Mouse (Mus musculus): ENCODE measurements around the gene Prlr. TPM values are rescaled to one million over a fixed set of nuclear protein-coding genes. Genes with fewer than 3 reads are reported as not detected.

Prlr gene
- polyA plus RNA-seq, 1 experiment from 2014 or later: 1.6 TPM

GRCm38 (mm10) chr15:10215719-10216118 is 38.7 kb downstream of the Prlr start:
- no peaks in the 10 kb centered on the region for H3K36me3 ChIP-seq (ENCODE audit: control insufficient read depth, insufficient read depth, low read length)
- H3K27ac ChIP-seq (replicated peaks; ENCODE audit: low read depth, low read length): no peak overlapping the region
- no peak for ATAC-seq (ENCODE audit: low FRiP score, low TSS enrichment)
- H3K4me3 ChIP-seq (replicated peaks; ENCODE audit: low read depth, low read length): no peak overlapping the region
- no peak for DNase-seq
- H3K4me1 ChIP-seq (ENCODE audit: control insufficient read depth, insufficient read depth, low read length): no peaks in the 10 kb centered on the region
- no peak overlapping the region for H3K9ac ChIP-seq (replicated peaks; ENCODE audit: low read length)
- 86% methylated on average over 8 of the region's 8 CpGs for WGBS
- no peaks in the 10 kb centered on the region for H3K9me3 ChIP-seq (ENCODE audit: control insufficient read depth, low read length)
- no peak overlapping the region for H3K4me2 ChIP-seq (ENCODE audit: low read length)
- H3K27me3 ChIP-seq (ENCODE audit: control insufficient read depth, insufficient read depth, low read length): no peaks in the 10 kb centered on the region

DNA sequence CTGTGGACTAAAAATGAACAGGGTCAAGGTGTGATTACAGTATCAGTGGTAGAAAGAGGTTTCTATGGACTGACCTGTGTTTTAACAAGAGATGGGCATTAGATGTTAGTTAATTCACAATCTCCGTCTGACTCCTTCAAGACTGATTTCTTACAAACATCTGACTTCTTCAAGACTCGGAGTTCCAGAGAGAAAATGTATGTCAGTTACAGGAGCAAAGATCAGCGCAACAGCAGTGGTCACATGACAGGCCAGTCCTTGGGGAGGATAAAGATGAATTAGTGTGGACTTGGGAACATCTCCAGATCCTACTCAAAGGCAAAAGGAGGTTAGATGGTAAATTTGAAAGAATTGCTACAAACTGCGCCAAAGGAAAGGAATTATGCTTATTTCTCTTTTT is 39.2 kb downstream of the Prlr start:
- DNase-seq (no peak), ATAC-seq (ENCODE audit: low FRiP score, low TSS enrichment) (no peak)
- H3K4me1 ChIP-seq (ENCODE audit: control insufficient read depth, insufficient read depth, low read length): no peaks in the 10 kb centered on the region
- no peaks in the 10 kb centered on the region for H3K27me3 ChIP-seq (ENCODE audit: control insufficient read depth, insufficient read depth, low read length)
- H3K9ac ChIP-seq (replicated peaks; ENCODE audit: low read length): no peak overlapping the region
- H3K9me3 ChIP-seq (ENCODE audit: control insufficient read depth, low read length): no peaks in the 10 kb centered on the region
- H3K27ac ChIP-seq (replicated peaks; ENCODE audit: low read depth, low read length): no peak overlapping the region
- no peak overlapping the region for H3K4me3 ChIP-seq (replicated peaks; ENCODE audit: low read depth, low read length)
- H3K36me3 ChIP-seq (ENCODE audit: control insufficient read depth, insufficient read depth, low read length): no peaks in the 10 kb centered on the region
- 92% methylated on average over 4 of the region's 4 CpGs for WGBS
- H3K4me2 ChIP-seq (ENCODE audit: low read length): no peak overlapping the region

- Histone ChIP-seq H3K4me1 (ENCODE audit: control insufficient read depth, insufficient read depth, low read length) (no peaks in the 10 kb centered on the region), H3K4me3 (replicated peaks; ENCODE audit: low read depth, low read length) (no peak overlapping the region), H3K27ac (replicated peaks; ENCODE audit: low read depth, low read length) (no peak overlapping the region), H3K36me3 (ENCODE audit: control insufficient read depth, insufficient read depth, low read length) (no peaks in the 10 kb centered on the region), H3K9ac (replicated peaks; ENCODE audit: low read length) (no peak overlapping the region), H3K4me2 (ENCODE audit: low read length) (no peak overlapping the region), H3K27me3 (ENCODE audit: control insufficient read depth, insufficient read depth, low read length) (no peaks in the 10 kb centered on the region), H3K9me3 (ENCODE audit: control insufficient read depth, low read length) (no peaks in the 10 kb centered on the region)
- ATAC-seq (ENCODE audit: low FRiP score, low TSS enrichment) (no peak), DNase-seq (no peak)
- 87% methylated on average over 4 of the region's 4 CpGs for WGBS
These were observed 46.6 kb downstream of the Prlr start for GRCm38 (mm10) chr15:10223614-10224155.

DNA sequence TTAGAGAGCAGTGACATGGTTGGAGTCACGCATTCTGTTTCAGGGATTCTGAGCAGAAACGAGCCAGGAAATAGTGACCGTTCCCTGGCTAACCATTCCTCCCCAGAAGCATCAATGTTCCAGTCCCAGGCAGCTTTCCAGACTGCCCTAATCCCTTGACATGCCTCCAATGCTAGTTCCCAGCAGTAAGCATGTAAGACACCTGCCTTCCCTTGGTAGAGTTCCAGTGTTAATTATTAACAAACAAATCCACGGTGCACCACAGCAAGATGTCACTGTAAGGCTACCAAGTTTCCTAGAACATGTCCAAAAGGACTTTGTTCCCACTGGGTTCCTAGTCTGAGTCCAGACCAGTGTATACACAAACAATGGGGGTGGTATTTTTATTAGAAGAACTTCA is 48.7 kb downstream of the Prlr start:
- Histone ChIP-seq H3K9ac (replicated peaks; ENCODE audit: low read length) (no peak overlapping the region), H3K4me1 (ENCODE audit: control insufficient read depth, insufficient read depth, low read length) (no peaks in the 10 kb centered on the region), H3K36me3 (ENCODE audit: control insufficient read depth, insufficient read depth, low read length) (no peaks in the 10 kb centered on the region), H3K27me3 (ENCODE audit: control insufficient read depth, insufficient read depth, low read length) (no peaks in the 10 kb centered on the region), H3K4me3 (replicated peaks; ENCODE audit: low read depth, low read length) (no peak overlapping the region), H3K4me2 (ENCODE audit: low read length) (no peak overlapping the region), H3K9me3 (ENCODE audit: control insufficient read depth, low read length) (no peaks in the 10 kb centered on the region), H3K27ac (replicated peaks; ENCODE audit: low read depth, low read length) (no peak overlapping the region)
- no peak for DNase-seq
- no peak for ATAC-seq (ENCODE audit: low FRiP score, low TSS enrichment)
- WGBS: 88% methylated on average over 4 of the region's 4 CpGs

GRCm38 (mm10) chr15:10228636-10229035 is 51.6 kb downstream of the Prlr start:
- Histone ChIP-seq H3K4me1 (ENCODE audit: control insufficient read depth, insufficient read depth, low read length) (no peaks in the 10 kb centered on the region), H3K9ac (replicated peaks; ENCODE audit: low read length) (no peak overlapping the region), H3K4me3 (replicated peaks; ENCODE audit: low read depth, low read length) (no peak overlapping the region), H3K36me3 (ENCODE audit: control insufficient read depth, insufficient read depth, low read length) (no peaks in the 10 kb centered on the region), H3K9me3 (ENCODE audit: control insufficient read depth, low read length) (no peaks in the 10 kb centered on the region), H3K27ac (replicated peaks; ENCODE audit: low read depth, low read length) (no peak overlapping the region), H3K4me2 (ENCODE audit: low read length) (no peak overlapping the region), H3K27me3 (ENCODE audit: control insufficient read depth, insufficient read depth, low read length) (no peaks in the 10 kb centered on the region)
- no peak for DNase-seq
- ATAC-seq (ENCODE audit: low FRiP score, low TSS enrichment): no peak
- WGBS: 89% methylated on average over 2 of the region's 2 CpGs

GRCm38 (mm10) chr15:10235977-10236376 is 58.9 kb downstream of the Prlr start:
- no peak overlapping the region for H3K4me3 ChIP-seq (replicated peaks; ENCODE audit: low read depth, low read length)
- ATAC-seq (ENCODE audit: low FRiP score, low TSS enrichment) (no peak), DNase-seq (no peak)
- H3K9me3 ChIP-seq (ENCODE audit: control insufficient read depth, low read length): no peaks in the 10 kb centered on the region
- WGBS: 91% methylated on average over 5 of the region's 5 CpGs
- H3K27ac ChIP-seq (replicated peaks; ENCODE audit: low read depth, low read length): no peak overlapping the region
- no peak overlapping the region for H3K4me2 ChIP-seq (ENCODE audit: low read length)
- H3K4me1 ChIP-seq (ENCODE audit: control insufficient read depth, insufficient read depth, low read length): no peaks in the 10 kb centered on the region
- no peaks in the 10 kb centered on the region for H3K27me3 ChIP-seq (ENCODE audit: control insufficient read depth, insufficient read depth, low read length)
- no peaks in the 10 kb centered on the region for H3K36me3 ChIP-seq (ENCODE audit: control insufficient read depth, insufficient read depth, low read length)
- no peak overlapping the region for H3K9ac ChIP-seq (replicated peaks; ENCODE audit: low read length)

DNA sequence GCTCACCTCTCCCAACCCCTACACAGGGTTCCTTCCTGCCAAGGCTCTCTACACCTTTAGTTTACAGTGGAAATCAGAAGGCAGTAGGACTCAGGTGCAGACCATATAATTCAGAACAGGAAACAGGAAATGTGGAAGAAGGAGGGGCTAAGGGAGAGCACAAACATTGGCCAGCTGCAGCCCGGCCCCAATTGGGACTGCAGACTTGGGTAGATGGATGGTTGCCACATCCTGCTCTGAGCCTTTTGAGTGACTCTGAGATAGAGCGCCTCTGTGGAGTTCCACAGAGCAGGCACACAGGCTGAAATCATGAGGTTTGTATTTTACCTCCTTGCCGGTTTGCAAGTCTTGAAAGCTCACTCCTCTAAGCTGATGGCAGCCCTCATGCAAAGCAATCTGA is 59.8 kb downstream of the Prlr start:
- ATAC-seq (ENCODE audit: low FRiP score, low TSS enrichment): 0 out of 2 replicates have a peak, but pooled peaks have one; percentile 43
- 98% methylated on average over 3 of the region's 3 CpGs for WGBS

GRCm38 (mm10) chr15:10238454-10238853 is 61.4 kb downstream of the Prlr start:
- no peak for DNase-seq
- 97% methylated on average over 8 of the region's 8 CpGs for WGBS
- Histone ChIP-seq H3K4me1 (ENCODE audit: control insufficient read depth, insufficient read depth, low read length) (no peaks in the 10 kb centered on the region), H3K9me3 (ENCODE audit: control insufficient read depth, low read length) (no peaks in the 10 kb centered on the region), H3K9ac (replicated peaks; ENCODE audit: low read length) (no peak overlapping the region), H3K36me3 (ENCODE audit: control insufficient read depth, insufficient read depth, low read length) (no peaks in the 10 kb centered on the region), H3K27ac (replicated peaks; ENCODE audit: low read depth, low read length) (no peak overlapping the region), H3K4me3 (replicated peaks; ENCODE audit: low read depth, low read length) (no peak overlapping the region), H3K4me2 (ENCODE audit: low read length) (no peak overlapping the region), H3K27me3 (ENCODE audit: control insufficient read depth, insufficient read depth, low read length) (no peaks in the 10 kb centered on the region)
- ATAC-seq (ENCODE audit: low FRiP score, low TSS enrichment): no peak

More for the DNA sequence above, 59.8 kb downstream of the Prlr start:
- DNase-seq: no peak
- no peaks in the 10 kb centered on the region for H3K4me1 ChIP-seq (ENCODE audit: control insufficient read depth, insufficient read depth, low read length)
- no peaks in the 10 kb centered on the region for H3K9me3 ChIP-seq (ENCODE audit: control insufficient read depth, low read length)
- H3K9ac ChIP-seq (replicated peaks; ENCODE audit: low read length): no peak overlapping the region
- H3K27ac ChIP-seq (replicated peaks; ENCODE audit: low read depth, low read length): no peak overlapping the region
- no peak overlapping the region for H3K4me2 ChIP-seq (ENCODE audit: low read length)
- H3K36me3 ChIP-seq (ENCODE audit: control insufficient read depth, insufficient read depth, low read length): no peaks in the 10 kb centered on the region
- H3K27me3 ChIP-seq (ENCODE audit: control insufficient read depth, insufficient read depth, low read length): no peaks in the 10 kb centered on the region
- no peak overlapping the region for H3K4me3 ChIP-seq (replicated peaks; ENCODE audit: low read depth, low read length)

- ATAC-seq (ENCODE audit: low FRiP score, low TSS enrichment): no peak
- H3K4me2 ChIP-seq (ENCODE audit: low read length): no peak overlapping the region
- no peaks in the 10 kb centered on the region for H3K9me3 ChIP-seq (ENCODE audit: control insufficient read depth, low read length)
- H3K4me1 ChIP-seq (ENCODE audit: control insufficient read depth, insufficient read depth, low read length): no peaks in the 10 kb centered on the region
- H3K36me3 ChIP-seq (ENCODE audit: control insufficient read depth, insufficient read depth, low read length): no peaks in the 10 kb centered on the region
- no peak overlapping the region for H3K9ac ChIP-seq (replicated peaks; ENCODE audit: low read length)
- H3K4me3 ChIP-seq (replicated peaks; ENCODE audit: low read depth, low read length): no peak overlapping the region
- H3K27me3 ChIP-seq (ENCODE audit: control insufficient read depth, insufficient read depth, low read length): no peaks in the 10 kb centered on the region
- H3K27ac ChIP-seq (replicated peaks; ENCODE audit: low read depth, low read length): no peak overlapping the region
- DNase-seq: no peak
- WGBS: 84% methylated on average over 5 of the region's 5 CpGs
These were observed 63.3 kb downstream of the Prlr start for GRCm38 (mm10) chr15:10240228-10240795.

Data from midbrain, embryonic 14.5 days (tissue).